Mouse (Mus musculus) spleen, postnatal 10 days (tissue): Measurements from ENCODE around the gene Mink1.
A peak's percentile ranks its signal among the peaks of the same experiment; 100 is the strongest.
"Not testable (repeated sequence)": the region's sequence is repeated elsewhere in the genome, so short reads cannot be mapped to it uniquely, and the experiment has no call there.

Experiments
- DNase-seq, 2 experiments: peaks; one replicate each; pipeline ENCODE4 v3.0.0; 2021 to 2022; ENCODE audit warnings: low spot score in 2 of 2

Mink1 gene

GRCm38 (mm10) chr11:70562287-70562994 lies at the start of gene Mink1:
Mink1 (plus strand) TSS chr11:70562881.
- peak; percentile 77 to 85 for DNase-seq

DNA sequence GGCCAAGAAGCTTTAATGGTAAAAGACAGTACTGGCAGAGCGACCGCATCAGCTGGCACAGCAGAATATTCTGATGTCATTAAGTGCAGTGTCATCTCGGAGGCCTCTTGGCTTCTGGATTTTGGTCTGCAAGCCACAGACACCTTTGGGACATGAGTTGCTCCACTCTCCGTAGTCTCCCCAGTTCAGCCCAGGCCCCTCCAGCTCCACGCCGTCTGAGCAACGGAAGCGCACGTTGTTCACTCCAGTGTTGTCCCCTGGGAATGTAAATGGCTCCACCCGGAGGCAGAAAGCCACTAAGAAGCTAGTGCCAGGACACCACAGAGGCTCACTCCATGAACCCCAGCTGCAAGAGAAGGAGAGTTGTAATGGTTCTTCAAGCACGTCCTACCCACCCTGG lies 49.2 kb upstream of the Mink1 start:
- DNase-seq: no peak

- DNase-seq: no peak
Measured at GRCm38 (mm10) chr11:70514288-70514687, 48.4 kb upstream of the Mink1 start, which contains the start of gene Vmo1. Vmo1 (minus strand) TSS chr11:70514616.

DNA sequence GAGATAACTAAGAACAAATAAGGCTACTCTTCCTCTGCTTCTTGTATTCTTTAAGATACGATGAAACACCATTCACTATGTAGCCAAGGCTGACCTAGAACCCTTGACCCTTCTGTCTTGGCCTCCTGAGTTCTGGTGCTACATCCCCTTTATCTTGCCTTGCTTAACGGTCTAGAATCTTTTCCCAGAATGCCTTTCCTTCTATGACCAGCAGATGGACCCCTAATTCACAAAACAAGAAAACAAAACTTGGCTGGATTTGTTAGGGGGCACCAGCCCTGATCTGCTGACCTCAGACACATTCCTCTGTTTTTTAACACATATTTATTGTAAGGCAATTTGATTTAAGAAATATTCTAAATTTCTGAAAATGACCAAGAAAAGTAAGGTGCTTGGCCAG lies 46.3 kb upstream of the Mink1 start:
- DNase-seq: no peak

DNA sequence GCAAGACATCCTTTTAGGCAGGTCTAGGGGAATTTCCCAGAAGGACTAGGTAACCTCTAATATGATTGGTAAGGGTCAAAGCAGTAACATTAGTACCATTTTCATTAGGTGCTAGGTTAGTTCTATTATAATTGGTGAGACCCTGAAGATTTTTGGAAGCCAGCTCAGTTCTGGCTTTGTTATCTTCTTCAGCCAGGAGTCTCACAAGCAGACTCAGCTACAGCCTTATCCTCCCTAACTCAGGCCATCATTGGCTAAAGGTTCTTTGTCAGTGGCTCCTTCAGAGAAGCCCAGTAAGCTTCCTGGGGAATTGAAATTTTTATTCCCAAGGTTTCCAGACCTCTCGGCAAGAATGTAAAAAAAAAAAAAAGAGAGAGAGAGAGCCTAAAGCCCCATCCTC lies 44.2 kb upstream of the Mink1 start:
- no peak for DNase-seq

GRCm38 (mm10) chr11:70518923-70519322 lies 43.8 kb upstream of the Mink1 start, which contains the start of gene Gltpd2:
Gltpd2 (plus strand) TSS chr11:70519196.
- DNase-seq: no peak

DNA sequence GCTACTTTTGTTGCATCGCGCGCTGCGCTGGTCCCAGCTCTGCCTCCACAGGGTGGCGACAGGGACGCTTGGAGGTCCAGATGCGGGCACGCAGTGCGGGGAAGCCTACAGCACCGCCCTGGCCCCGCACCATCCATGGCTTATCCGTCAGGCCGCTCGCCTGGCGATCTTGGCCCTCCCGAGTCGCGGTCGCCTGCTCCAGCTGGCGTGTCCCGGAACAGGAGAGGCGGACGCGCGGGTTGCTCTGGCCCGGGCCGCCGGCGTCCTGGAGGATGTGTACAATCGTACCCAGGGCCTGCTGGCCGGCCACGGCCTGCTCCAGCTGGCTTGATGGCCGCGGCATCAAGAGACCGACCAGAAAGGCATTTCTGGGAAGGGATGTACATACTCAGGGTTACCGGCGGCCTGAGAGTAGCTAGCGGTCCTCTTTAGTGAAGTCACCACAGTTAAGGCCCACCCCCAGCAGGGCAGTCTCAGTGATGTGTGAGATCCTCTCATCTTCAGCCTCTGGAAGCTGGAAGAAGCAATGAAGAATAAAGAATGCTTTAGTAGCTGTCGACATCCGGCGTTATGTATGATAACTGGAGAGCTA lies 42.4 kb upstream of the Mink1 start:
- DNase-seq: no peak

- not testable (repeated sequence) for DNase-seq
Measured at GRCm38 (mm10) chr11:70523306-70523989, 39.2 kb upstream of the Mink1 start.

DNA sequence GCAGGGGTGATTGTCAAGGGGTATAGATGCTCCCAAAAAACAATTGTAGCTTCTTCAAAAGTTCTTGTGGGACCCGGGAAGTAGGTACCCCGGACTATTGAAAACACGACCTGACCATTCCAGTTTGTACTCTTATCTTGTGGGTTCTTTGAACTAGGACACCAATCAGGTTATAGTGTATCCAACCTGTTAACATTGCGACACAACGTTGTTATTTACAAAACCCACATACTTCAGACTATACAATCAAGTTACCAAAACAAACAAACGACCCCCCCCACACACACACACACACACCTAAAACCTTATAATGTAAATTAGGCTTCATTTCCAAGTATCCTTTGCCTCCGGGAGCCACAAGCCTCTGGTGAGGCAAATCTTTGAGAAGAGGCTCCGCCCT lies 37.9 kb upstream of the Mink1 start:
- no peak for DNase-seq

- peak; percentile 82 to 94 for DNase-seq
Measured at GRCm38 (mm10) chr11:70525184-70525678, 37.5 kb upstream of the Mink1 start, which contains the start of gene Psmb6. Psmb6 (plus strand) TSS chr11:70525367.

GRCm38 (mm10) chr11:70525726-70526125 lies 37.0 kb upstream of the Mink1 start:
- no peak for DNase-seq

DNA sequence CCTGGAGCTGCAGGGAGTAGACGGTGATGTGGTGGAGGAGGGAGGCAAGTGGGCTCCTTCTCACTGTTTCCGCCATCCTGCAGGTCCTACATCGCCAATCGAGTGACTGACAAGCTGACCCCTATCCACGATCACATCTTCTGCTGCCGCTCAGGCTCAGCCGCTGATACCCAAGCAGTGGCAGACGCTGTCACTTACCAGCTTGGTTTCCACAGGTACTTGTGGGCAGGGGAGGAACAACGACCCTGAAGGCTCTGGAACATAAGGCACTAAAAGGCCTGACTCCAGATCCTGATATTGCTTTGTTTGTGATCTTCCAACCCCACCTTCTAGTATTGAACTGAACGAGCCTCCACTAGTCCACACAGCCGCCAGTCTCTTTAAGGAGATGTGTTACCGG lies 36.5 kb upstream of the Mink1 start:
- no peak for DNase-seq

DNA sequence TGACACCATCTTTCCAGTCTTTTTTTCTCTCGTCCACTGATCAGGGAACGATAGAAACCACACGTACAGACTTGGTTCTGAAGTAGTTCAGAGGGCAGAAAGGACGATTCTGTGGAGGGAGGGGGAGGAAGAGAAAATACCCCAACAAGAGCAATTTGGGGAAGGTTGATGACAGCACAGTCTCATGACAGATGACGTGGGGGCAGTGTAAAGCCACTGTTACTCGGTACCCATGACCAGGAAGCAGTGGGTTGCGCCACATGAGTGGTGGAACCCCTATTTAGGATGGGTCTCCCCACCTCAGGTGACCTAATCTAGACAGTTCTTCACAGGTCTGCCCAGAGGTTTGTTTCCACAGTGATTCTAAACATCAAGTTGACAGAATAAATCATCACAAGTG lies 34.1 kb upstream of the Mink1 start:
- no peak for DNase-seq

GRCm38 (mm10) chr11:70531065-70531464 lies 31.6 kb upstream of the Mink1 start:
- not testable (repeated sequence) for DNase-seq

- DNase-seq: no peak
Measured at GRCm38 (mm10) chr11:70532839-70533238, 29.8 kb upstream of the Mink1 start, which contains the start of gene Gm40193. Gm40193 (minus strand) TSS chr11:70532939.

DNA sequence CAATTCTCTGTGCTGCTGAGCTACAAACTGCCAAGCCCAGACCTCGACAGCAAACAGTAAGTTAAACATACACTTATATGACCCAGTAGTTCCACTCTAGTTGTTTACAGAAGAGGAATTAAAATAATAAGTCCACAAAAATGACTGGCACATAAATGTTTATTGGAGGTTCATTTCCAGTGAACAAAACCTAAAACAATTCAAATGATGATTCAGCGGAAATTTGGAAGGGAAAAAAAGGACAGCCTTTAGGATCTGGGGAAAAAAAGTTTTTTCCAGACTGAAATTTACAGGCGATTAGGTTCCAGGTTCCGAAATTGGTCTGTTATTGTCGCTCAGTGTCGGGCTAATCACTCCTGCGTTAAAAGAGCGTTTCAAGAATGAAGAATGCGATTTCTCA lies 23.3 kb upstream of the Mink1 start:
- DNase-seq: no peak

DNA sequence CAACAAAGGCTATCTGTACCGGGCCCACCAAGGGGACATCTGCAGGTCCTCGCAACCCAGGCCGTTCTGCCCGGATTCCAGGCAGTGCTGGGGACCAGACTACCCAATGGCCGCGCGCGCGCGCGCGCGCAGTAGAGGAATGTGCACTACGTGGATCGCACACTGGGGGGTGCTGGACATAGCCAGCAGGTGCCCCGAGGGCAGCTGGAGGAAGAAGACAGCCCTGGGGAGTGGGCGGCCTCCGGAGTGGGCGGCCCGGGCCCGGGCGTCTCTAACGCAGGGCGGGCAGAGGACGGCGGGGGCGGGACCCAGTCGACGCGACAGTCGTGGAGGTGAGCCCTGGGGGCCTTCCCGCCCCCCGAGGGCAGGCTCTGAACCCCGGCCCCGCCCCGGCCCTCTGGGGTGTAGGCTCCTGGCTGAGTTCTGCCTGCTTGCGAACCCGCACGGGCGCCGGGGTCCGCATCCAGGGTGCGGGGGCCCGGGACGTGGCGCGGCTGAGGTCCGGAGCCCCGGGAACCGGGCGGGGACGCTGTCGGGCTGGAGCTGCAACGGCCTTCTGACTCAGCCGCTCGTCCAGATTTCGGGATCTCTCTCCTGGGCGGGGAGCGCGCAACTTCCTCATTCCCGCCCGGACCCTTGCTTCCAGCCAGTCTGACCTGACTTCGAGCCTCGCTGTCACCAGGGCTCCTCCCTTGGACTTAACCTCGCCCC lies 22.6 kb upstream of the Mink1 start, which contains the start of gene Pld2:
TSS of gene Pld2 (plus strand) at position 188 of the 711 bp plus-strand sequence.
- DNase-seq: peak; percentile 54 to 85

DNA sequence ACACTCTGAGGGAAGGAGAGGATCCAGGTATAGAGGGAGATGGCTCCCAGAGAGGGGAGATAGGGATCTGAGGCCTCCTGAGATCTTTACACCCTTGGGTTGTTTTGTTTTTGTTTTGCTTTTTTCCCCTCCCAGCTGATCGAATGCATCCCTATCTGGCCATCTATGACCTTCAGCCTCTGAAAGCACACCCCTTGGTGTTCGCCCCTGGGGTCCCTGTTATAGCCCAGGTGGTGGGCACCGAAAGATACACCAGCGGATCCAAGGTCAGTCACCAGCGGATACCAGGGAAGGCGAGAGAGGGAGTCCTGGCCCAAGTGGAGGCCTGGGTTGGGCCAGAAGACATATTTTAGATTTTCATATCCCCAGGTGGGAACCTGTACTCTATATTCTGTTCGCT lies 21.8 kb upstream of the Mink1 start:
- no peak for DNase-seq

GRCm38 (mm10) chr11:70541415-70541814 lies 21.3 kb upstream of the Mink1 start:
- no peak for DNase-seq

GRCm38 (mm10) chr11:70544496-70544895 lies 18.2 kb upstream of the Mink1 start:
- DNase-seq: no peak

DNA sequence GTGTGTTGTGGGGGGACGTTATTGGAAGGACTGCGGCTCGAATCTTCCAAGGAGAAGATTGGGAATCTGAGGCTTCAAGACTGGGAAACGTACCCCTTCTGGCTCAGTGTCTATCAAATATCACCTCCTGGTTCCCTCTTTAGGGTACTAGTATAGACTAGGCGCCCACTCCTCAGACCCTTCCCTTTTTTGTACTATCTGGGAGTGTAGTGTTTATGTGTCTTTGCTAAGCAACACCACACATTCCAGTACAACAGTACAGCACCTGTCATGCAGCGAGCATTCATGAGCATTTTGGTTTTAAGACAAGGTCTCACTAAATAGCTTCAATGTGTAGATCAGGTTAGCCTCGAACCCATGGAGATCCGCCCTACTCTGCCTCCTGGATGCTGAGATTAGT lies 11.2 kb upstream of the Mink1 start:
- DNase-seq: no peak

- DNase-seq: no peak
Measured at GRCm38 (mm10) chr11:70553940-70554339, 8.7 kb upstream of the Mink1 start.
